Mouse (Mus musculus) liver, embryonic 11.5 days (tissue): ENCODE results near the gene Casq1. TPM values are rescaled to one million over a fixed set of nuclear protein-coding genes. Genes with fewer than 3 reads are reported as not detected.

ENCODE experiments used
- ATAC-seq: fragments of 200-750 bp; cut with Nextera tagmentation; replicated peaks from 2 replicates; pipeline ENCODE4 v1.8.0; 2017; ENCODE audit warnings: moderate number of reproducible peaks, mild to moderate bottlenecking, moderate TSS enrichment, moderate library complexity; ENCODE audit not compliant: low FRiP score
- DNase-seq: peaks from one replicate; pipeline ENCODE4 v3.0.0-alpha.2; 2017; ENCODE audit warnings: low spot score
- H3K27ac ChIP-seq: fragments of 300-500 bp; sonication (generic); 2 replicates; pipeline ENCODE4 v1.5.1; 2014; ENCODE audit warnings: mild to moderate bottlenecking, low read depth, low read length, control low read depth
- H3K27me3 ChIP-seq: fragments of 300-500 bp; sonication (generic); replicated peaks from 2 replicates; pipeline ENCODE4 v1.6.1; 2014; ENCODE audit warnings: low read length, mixed read lengths; ENCODE audit not compliant: control insufficient read depth, insufficient read depth
- H3K36me3 ChIP-seq: fragments of 300-500 bp; sonication (generic); 2 replicates; pipeline ENCODE4 v1.6.1; 2014; ENCODE audit warnings: mild to moderate bottlenecking, low read length, moderate library complexity, mixed read lengths; ENCODE audit not compliant: control insufficient read depth, insufficient read depth
- H3K4me1 ChIP-seq: fragments of 300-500 bp; sonication (generic); replicated peaks from 2 replicates; pipeline ENCODE4 v1.6.1; 2014; ENCODE audit warnings: low read length, mixed read lengths; ENCODE audit not compliant: control insufficient read depth, insufficient read depth
- H3K4me2 ChIP-seq: fragments of 300-500 bp; sonication (generic); 2 replicates; pipeline ENCODE4 v1.6.1; 2014; ENCODE audit warnings: mild to moderate bottlenecking, control low read depth, moderate library complexity
- H3K4me3 ChIP-seq: fragments of 300-500 bp; sonication (generic); 2 replicates; pipeline ENCODE4 v1.5.1; 2014; ENCODE audit warnings: low read depth, low read length, control low read depth
- H3K9ac ChIP-seq: fragments of 300-500 bp; sonication (generic); 2 replicates; pipeline ENCODE4 v1.6.1; 2014; ENCODE audit warnings: low read depth, low read length, control low read depth
- H3K9me3 ChIP-seq: fragments of 300-500 bp; sonication (generic); 2 replicates; pipeline ENCODE4 v1.6.1; 2016; ENCODE audit warnings: low read length, inconsistent platforms, mixed read lengths; ENCODE audit not compliant: control insufficient read depth
- WGBS: fragments of 180-500 bp; shearing (Covaris S2); extraction: QIAGEN DNeasy Blood & Tissue Kit; methylation state at CpG from one replicate; pipeline ENCODE4 v1.1.7; 2014; 5-methylcytosine and 5-hydroxymethylcytosine counted together
- polyA plus RNA-seq: library from polyadenylated mRNA; unstranded; fragments of >200 nt; fragmentation: Nextera tagmentation; extraction: Ambion mirVana; gene quantifications from 2 replicates; pipeline ENCODE4 v1.2.1, GENCODE M21; 2014

Gene Casq1
- polyA plus RNA-seq, 1 experiment from 2014 or later, result 4.1 TPM

- Histone ChIP-seq H3K27ac (no peak overlapping the region), H3K4me3 (no peak overlapping the region), H3K9me3 (no peaks in the 10 kb centered on the region), H3K27me3 (no peaks in the 10 kb centered on the region), H3K36me3 (no peaks in the 10 kb centered on the region), H3K4me2 (no peak overlapping the region), H3K4me1 (peaks cover 3% of the 10 kb centered on the region), H3K9ac (no peak overlapping the region)
- no peak for DNase-seq
- 79% methylated on average over 4 of the region's 4 CpGs for WGBS
- ATAC-seq, result no peak
These were observed 5.9 kb downstream of the Casq1 start for GRCm38 (mm10) chr1:172213771-172214170.

GRCm38 (mm10) chr1:172212776-172213175 lies 6.9 kb downstream of the Casq1 start:
- no peak overlapping the region for H3K9ac ChIP-seq
- WGBS, result 50% methylated on average over 5 of the region's 5 CpGs
- DNase-seq (no peak), ATAC-seq (no peak)
- H3K27ac ChIP-seq, result no peak overlapping the region
- H3K9me3 ChIP-seq, result no peaks in the 10 kb centered on the region
- H3K36me3 ChIP-seq, result no peaks in the 10 kb centered on the region
- H3K4me1 ChIP-seq, result peaks cover 3% of the 10 kb centered on the region
- H3K27me3 ChIP-seq, result no peaks in the 10 kb centered on the region
- no peak overlapping the region for H3K4me3 ChIP-seq
- H3K4me2 ChIP-seq, result no peak overlapping the region

GRCm38 (mm10) chr1:172207111-172207584 lies 12.5 kb downstream of the Casq1 start:
- 33% methylated on average over 7 of the region's 7 CpGs for WGBS
- no peaks in the 10 kb centered on the region for H3K9me3 ChIP-seq
- peaks cover 30% of the 10 kb centered on the region for H3K4me1 ChIP-seq
- H3K27ac ChIP-seq, result no peak overlapping the region
- H3K4me3 ChIP-seq, result no peak overlapping the region
- H3K27me3 ChIP-seq, result no peaks in the 10 kb centered on the region
- peak overlapping the region; percentile 78 for H3K4me2 ChIP-seq
- H3K9ac ChIP-seq, result no peak overlapping the region
- no peak for ATAC-seq
- DNase-seq, result no peak
- no peaks in the 10 kb centered on the region for H3K36me3 ChIP-seq

- Histone ChIP-seq H3K36me3 (no peaks in the 10 kb centered on the region; the same call in 1 of the 2 replicates), H3K4me3 (peak within 1 kb of the TSS; percentile 61), H3K9ac (peak within 1 kb of the TSS; percentile 71), H3K4me1 (peaks cover 33% of the 10 kb centered on the region), H3K9me3 (no peaks in the 10 kb centered on the region), H3K27ac (peak within 1 kb of the TSS; percentile 62), H3K4me2 (peak within 1 kb of the TSS; percentile 78), H3K27me3 (no peaks in the 10 kb centered on the region)
- DNase-seq, result peak; percentile 81
- peak; percentile 72 for ATAC-seq
- WGBS, result 1% methylated on average over 39 of the region's 40 CpGs
These were observed 13.3 kb downstream of the Casq1 start, which contains the start of gene Pea15a for GRCm38 (mm10) chr1:172206141-172206917. Pea15a (minus strand) TSS chr1:172206804.

- no peaks in the 10 kb centered on the region; the same call in 1 of the 2 replicates for H3K36me3 ChIP-seq
- H3K27ac ChIP-seq, result no peak overlapping the region
- H3K4me2 ChIP-seq, result peak overlapping the region; percentile 78
- no peaks in the 10 kb centered on the region for H3K9me3 ChIP-seq
- ATAC-seq (no peak), DNase-seq (no peak)
- H3K4me1 ChIP-seq, result peaks cover 33% of the 10 kb centered on the region
- 21% methylated on average over 3 of the region's 3 CpGs for WGBS
- no peaks in the 10 kb centered on the region for H3K27me3 ChIP-seq
- peak overlapping the region; percentile 71; the same call in 1 of the 2 replicates for H3K9ac ChIP-seq
- peak overlapping the region; percentile 61 for H3K4me3 ChIP-seq
These were observed 14.0 kb downstream of the Casq1 start for GRCm38 (mm10) chr1:172205741-172206087.

GRCm38 (mm10) chr1:172204814-172205740 lies 14.6 kb downstream of the Casq1 start:
- no peak for ATAC-seq
- H3K4me3 ChIP-seq, result peak overlapping the region; percentile 61; the same call in 1 of the 2 replicates
- no peak for DNase-seq
- no peak overlapping the region for H3K9ac ChIP-seq
- H3K4me2 ChIP-seq, result peak overlapping the region; percentile 78
- H3K36me3 ChIP-seq, result peaks cover 2% of the 10 kb centered on the region; the same call in 1 of the 2 replicates
- WGBS, result 63% methylated on average over 15 of the region's 15 CpGs
- no peak overlapping the region for H3K27ac ChIP-seq
- no peaks in the 10 kb centered on the region for H3K9me3 ChIP-seq
- peaks cover 33% of the 10 kb centered on the region for H3K4me1 ChIP-seq
- no peaks in the 10 kb centered on the region for H3K27me3 ChIP-seq

GRCm38 (mm10) chr1:172204033-172204813 lies 15.4 kb downstream of the Casq1 start:
- Histone ChIP-seq H3K9me3 (no peaks in the 10 kb centered on the region), H3K4me1 (peaks cover 33% of the 10 kb centered on the region), H3K4me2 (peak overlapping the region; percentile 17; the same call in 1 of the 2 replicates), H3K36me3 (peaks cover 4% of the 10 kb centered on the region; the same call in 1 of the 2 replicates), H3K27me3 (no peaks in the 10 kb centered on the region), H3K4me3 (no peak overlapping the region), H3K9ac (no peak overlapping the region), H3K27ac (peak overlapping the region; percentile 61)
- ATAC-seq, result no peak
- 36% methylated on average over 9 of the region's 9 CpGs for WGBS
- no peak for DNase-seq

GRCm38 (mm10) chr1:172203566-172203965 lies 16.1 kb downstream of the Casq1 start:
- Histone ChIP-seq H3K4me2 (no peak overlapping the region), H3K4me3 (no peak overlapping the region)
- ATAC-seq, result no peak

More at GRCm38 (mm10) chr1:172203566-172203965, 16.1 kb downstream of the Casq1 start:
- H3K9ac ChIP-seq, result peak overlapping the region; percentile 30; the same call in 1 of the 2 replicates
- no peaks in the 10 kb centered on the region for H3K9me3 ChIP-seq
- peaks cover 7% of the 10 kb centered on the region; the same call in 1 of the 2 replicates for H3K36me3 ChIP-seq
- DNase-seq, result no peak
- H3K4me1 ChIP-seq, result peaks cover 33% of the 10 kb centered on the region
- peak overlapping the region; percentile 61 for H3K27ac ChIP-seq
- no peaks in the 10 kb centered on the region for H3K27me3 ChIP-seq
- 23% methylated on average over 4 of the region's 4 CpGs for WGBS
